Mouse (Mus musculus) kidney, adult 2 months (tissue): Measurements from ENCODE around the gene Pet100.

Experiments used
- CTCF ChIP-seq: fragments of 200-500 bp; conservative IDR thresholded peaks from 2 replicates; pipeline ENCODE4 v1.5.1; 2011; ENCODE audit warnings: low read depth, mild to moderate bottlenecking, control low read depth, low read length, moderate library complexity, mixed read lengths; ENCODE audit not compliant: insufficient read depth, insufficient read length
- POLR2A ChIP-seq: fragments of 200-500 bp; IDR thresholded peaks from one replicate; pipeline ENCODE4 v1.6.1; 2011; ENCODE audit warnings: low read depth, low read length, control low read depth

DNA sequence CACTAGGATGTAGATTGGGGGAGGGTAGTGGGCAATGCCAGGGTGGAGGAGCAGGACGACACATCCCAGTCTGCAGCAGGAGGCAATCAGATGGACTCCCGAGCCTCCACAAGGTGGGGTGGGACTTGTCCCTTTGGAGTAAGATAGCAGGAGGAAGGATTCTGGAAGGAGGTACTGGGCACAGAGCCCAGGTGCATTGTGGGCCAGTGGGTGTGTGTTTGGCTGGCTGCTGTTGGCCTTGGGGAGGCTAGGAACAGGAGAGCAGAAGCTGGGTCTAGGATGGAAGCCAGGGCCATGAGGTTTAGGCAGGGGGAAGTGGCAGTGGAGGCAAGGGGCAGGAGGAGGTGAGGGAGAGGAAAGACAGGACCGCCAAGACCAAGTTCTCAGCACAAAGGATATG lies 27.9 kb upstream of the Pet100 start:
- TF ChIP-seq POLR2A (no peak), CTCF (no peak)
